Mouse (Mus musculus): Measurements from ENCODE around the gene Cox8c.

DNA sequence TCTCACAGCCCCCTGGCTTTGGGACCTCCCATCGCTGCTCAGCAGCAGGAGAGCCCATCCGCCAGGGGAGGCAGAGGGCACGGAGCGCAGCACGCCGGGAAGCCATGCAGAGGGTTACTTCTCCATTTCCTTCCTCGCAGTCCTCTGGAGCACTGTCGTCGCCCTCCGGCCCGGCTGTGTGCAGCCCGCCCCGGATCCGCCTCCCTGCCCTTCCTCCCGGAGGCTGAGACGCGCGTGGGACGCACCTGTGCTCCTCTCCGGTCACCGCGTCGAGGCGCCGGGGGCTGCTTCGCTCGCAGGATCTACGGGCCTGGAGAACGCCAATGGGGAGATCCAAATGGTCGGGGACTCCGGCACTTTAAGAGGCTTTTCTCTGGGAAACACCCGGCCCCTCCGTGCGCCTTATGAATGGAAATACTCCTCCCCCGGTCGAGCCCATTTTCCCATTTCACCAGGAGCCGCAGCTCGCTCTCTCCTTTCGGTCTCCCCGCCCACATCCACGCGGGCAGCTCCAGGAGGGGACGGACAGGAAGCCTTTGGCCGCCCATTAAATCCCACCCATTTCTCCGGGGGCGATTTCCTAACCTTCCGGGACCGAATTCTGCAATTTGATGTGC lies 49.8 kb downstream of the Cox8c start, which contains the start of gene Unc79:
- TF ChIP-seq POLR2A (IDR thresholded peaks at IDR 0.05; ENCODE audit: insufficient read depth, low read length), result no peak
- TF ChIP-seq CTCF (IDR thresholded peaks at IDR 0.05; ENCODE audit: low read depth, low read length), result no peak

Measured in ES-Bruce4 (cell line).